Mouse (Mus musculus) cortical plate, adult 2 months (tissue): ENCODE data around the gene Ehd1.

Source experiments
- CTCF ChIP-seq: fragments of 200-500 bp; IDR thresholded peaks from 2 replicates; pipeline ENCODE4 v1.5.1; 2011; ENCODE audit warnings: mild to moderate bottlenecking, control low read depth, low read length; ENCODE audit not compliant: insufficient read depth; ENCODE audit errors: extremely low read depth
- POLR2A ChIP-seq: fragments of 200-500 bp; IDR thresholded peaks from 2 replicates; pipeline ENCODE4 v1.6.1; 2011; ENCODE audit warnings: mild to moderate bottlenecking, low read length, control low read depth; ENCODE audit not compliant: insufficient read depth; ENCODE audit errors: extremely low read depth

- TF ChIP-seq CTCF (no peak), POLR2A (no peak)
Observed at GRCm38 (mm10) chr19:6297641-6298040, 21.1 kb downstream of the Ehd1 start.
